Mouse (Mus musculus) neural tube, embryonic 11.5 days (tissue): ENCODE data around the gene Palld. TPM values are rescaled to one million over a fixed set of nuclear protein-coding genes. Genes with fewer than 3 reads are reported as not detected.
A peak's percentile ranks its signal among the peaks of the same experiment; 100 is the strongest.

ENCODE experiments used
- ATAC-seq: fragments of 200-750 bp; cut with Nextera tagmentation; 2 replicates; pipeline ENCODE4 v1.8.0; 2017; ENCODE audit warnings: moderate number of reproducible peaks, mild to moderate bottlenecking, moderate TSS enrichment, moderate library complexity; ENCODE audit not compliant: insufficient read depth, low FRiP score, low TSS enrichment
- DNase-seq: peaks from one replicate; pipeline ENCODE4 v3.0.0-alpha.2; 2015; ENCODE audit warnings: low spot score
- H3K27ac ChIP-seq: fragments of 300-500 bp; sonication (generic); 2 replicates; pipeline ENCODE4 v1.5.1; 2014; ENCODE audit warnings: low read depth, mild to moderate bottlenecking, low read length
- H3K27me3 ChIP-seq: fragments of 300-500 bp; sonication (generic); 2 replicates; pipeline ENCODE4 v1.6.1; 2014; ENCODE audit warnings: mild to moderate bottlenecking, low read length, mixed read lengths; ENCODE audit not compliant: control insufficient read depth, insufficient read depth
- H3K36me3 ChIP-seq: fragments of 300-500 bp; sonication (generic); 2 replicates; pipeline ENCODE4 v1.6.1; 2014; ENCODE audit warnings: mild to moderate bottlenecking, low read length, moderate library complexity, mixed read lengths; ENCODE audit not compliant: control insufficient read depth, insufficient read depth
- H3K4me1 ChIP-seq: fragments of 300-500 bp; sonication (generic); 2 replicates; pipeline ENCODE4 v1.6.1; 2014; ENCODE audit warnings: low read length, mixed read lengths; ENCODE audit not compliant: control insufficient read depth, insufficient read depth
- H3K4me2 ChIP-seq: fragments of 300-500 bp; sonication (generic); 2 replicates; pipeline ENCODE4 v1.6.1; 2014; ENCODE audit warnings: low read depth, mild to moderate bottlenecking, moderate library complexity
- H3K4me3 ChIP-seq: fragments of 300-500 bp; sonication (generic); 2 replicates; pipeline ENCODE4 v1.5.1; 2014; ENCODE audit warnings: low read depth, low read length
- H3K9ac ChIP-seq: fragments of 300-500 bp; sonication (generic); 2 replicates; pipeline ENCODE4 v1.6.1; 2014; ENCODE audit warnings: mild to moderate bottlenecking, low read length
- H3K9me3 ChIP-seq: fragments of 300-500 bp; sonication (generic); 2 replicates; pipeline ENCODE4 v1.6.1; 2016; ENCODE audit warnings: low read length; ENCODE audit not compliant: control insufficient read depth
- WGBS: fragments of 180-500 bp; shearing (Covaris S2); extraction: QIAGEN DNeasy Blood & Tissue Kit; methylation state at CpG from one replicate; pipeline ENCODE4 v1.1.7; 2014; 5-methylcytosine and 5-hydroxymethylcytosine counted together
- polyA plus RNA-seq: library from polyadenylated mRNA; unstranded; fragments of >200 nt; fragmentation: Nextera tagmentation; extraction: Ambion mirVana; gene quantifications from 2 replicates; pipeline ENCODE4 v1.2.1, GENCODE M21; 2014

Palld gene
- polyA plus RNA-seq, 1 experiment from 2014 or later, result 54.7 TPM

DNA sequence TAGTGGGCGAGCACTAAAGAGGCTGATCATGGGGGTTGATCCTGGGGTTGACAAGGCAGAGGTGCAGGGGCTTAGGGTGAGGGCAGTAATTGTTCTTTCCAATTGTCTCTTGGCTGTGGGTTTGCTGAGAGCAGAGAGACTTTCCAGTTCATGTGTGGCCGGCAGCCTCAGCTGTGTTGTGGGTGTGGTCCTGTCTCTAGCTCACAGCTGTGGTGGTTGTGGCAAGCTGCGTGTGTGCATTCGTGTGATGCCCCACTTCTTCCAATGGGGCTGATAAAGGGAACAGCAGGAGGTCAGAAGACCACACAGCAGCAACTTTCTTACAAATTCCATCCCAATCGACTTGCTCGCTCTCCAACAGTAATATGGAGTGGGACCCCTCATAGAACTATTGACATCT, 373.8 kb downstream of the Palld start:
- H3K4me2 ChIP-seq, result no peak overlapping the region
- no peaks in the 10 kb centered on the region; the same call in 1 of the 2 replicates for H3K36me3 ChIP-seq
- 79% methylated on average over 6 of the region's 6 CpGs for WGBS
- no peaks in the 10 kb centered on the region for H3K27me3 ChIP-seq
- no peak overlapping the region for H3K27ac ChIP-seq
- no peak for DNase-seq
- no peaks in the 10 kb centered on the region for H3K9me3 ChIP-seq
- no peak overlapping the region for H3K9ac ChIP-seq
- no peak overlapping the region for H3K4me3 ChIP-seq
- no peaks in the 10 kb centered on the region for H3K4me1 ChIP-seq
- no peak for ATAC-seq

DNA sequence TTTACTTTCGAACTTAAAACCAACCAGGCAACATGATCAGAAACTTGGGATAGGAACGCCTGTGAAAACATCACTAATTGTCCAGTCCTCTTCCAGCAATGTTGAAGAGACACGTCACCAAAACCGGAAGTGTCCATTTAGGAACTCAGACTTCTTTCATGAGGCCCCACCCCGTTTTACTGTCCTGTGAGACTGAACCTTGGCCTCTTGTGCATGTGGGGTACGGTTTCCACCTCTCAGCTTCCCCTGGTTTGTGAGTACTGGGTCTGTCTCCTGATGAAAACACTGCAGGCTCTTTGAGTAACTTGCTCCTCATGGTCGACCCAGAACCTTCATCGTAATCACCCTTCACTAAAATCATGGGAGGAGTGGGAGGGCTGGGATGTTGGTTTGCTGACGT, 374.3 kb downstream of the Palld start:
- no peak for ATAC-seq
- Histone ChIP-seq H3K9ac (no peak overlapping the region), H3K27ac (no peak overlapping the region), H3K4me1 (no peaks in the 10 kb centered on the region), H3K36me3 (no peaks in the 10 kb centered on the region; the same call in 1 of the 2 replicates), H3K27me3 (no peaks in the 10 kb centered on the region), H3K4me2 (no peak overlapping the region), H3K9me3 (no peaks in the 10 kb centered on the region), H3K4me3 (no peak overlapping the region)
- DNase-seq, result no peak
- 93% methylated on average over 9 of the region's 9 CpGs for whole genome bisulfite sequencing

DNA sequence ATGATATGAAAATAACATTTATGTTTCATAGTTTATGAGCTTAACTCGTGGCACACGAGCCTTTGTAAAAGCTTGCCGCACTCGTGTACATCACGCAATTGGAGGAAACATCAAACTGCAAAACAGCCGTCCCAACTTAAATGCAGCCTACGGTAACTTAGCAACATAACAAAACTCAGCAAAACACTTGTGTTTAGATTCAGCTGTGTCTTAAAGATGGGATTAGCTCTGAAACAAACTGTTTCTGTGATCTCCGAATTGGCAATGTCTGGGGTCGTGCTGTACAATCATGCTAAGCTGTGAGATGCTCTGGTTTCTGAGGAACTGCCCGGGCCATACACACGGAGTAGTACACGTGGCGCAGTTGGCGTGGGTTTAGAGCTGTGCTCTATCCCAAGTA, 375.5 kb downstream of the Palld start:
- ATAC-seq, result no peak
- Histone ChIP-seq H3K36me3 (no peaks in the 10 kb centered on the region; the same call in 1 of the 2 replicates), H3K9me3 (no peaks in the 10 kb centered on the region), H3K27me3 (no peaks in the 10 kb centered on the region), H3K9ac (no peak overlapping the region), H3K4me2 (no peak overlapping the region), H3K4me3 (no peak overlapping the region), H3K4me1 (no peaks in the 10 kb centered on the region), H3K27ac (no peak overlapping the region)
- WGBS, result 95% methylated on average over 14 of the region's 14 CpGs
- DNase-seq, result no peak

DNA sequence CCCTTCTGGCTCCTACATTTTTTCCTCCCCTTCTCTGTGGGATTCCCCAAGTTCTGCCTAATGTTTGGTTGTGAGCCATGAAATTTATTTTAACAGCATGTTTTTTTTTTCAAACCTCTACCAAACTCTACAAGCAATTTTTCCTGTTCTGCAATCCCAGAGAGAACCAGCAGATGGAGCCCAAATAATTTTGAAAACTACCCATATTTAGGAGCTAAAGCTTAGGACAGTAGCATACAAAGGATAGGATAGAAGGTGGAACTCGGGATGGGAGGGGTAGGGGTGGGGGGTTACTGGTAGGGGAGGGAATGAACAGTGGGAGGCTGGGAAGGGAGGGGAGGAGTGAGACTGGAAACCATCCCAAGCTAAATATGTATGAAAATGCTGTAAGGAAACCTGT, 380.4 kb downstream of the Palld start:
- Histone ChIP-seq H3K4me3 (no peak overlapping the region), H3K36me3 (no peaks in the 10 kb centered on the region; the same call in 1 of the 2 replicates), H3K27me3 (no peaks in the 10 kb centered on the region), H3K4me2 (no peak overlapping the region), H3K4me1 (no peaks in the 10 kb centered on the region), H3K9ac (no peak overlapping the region), H3K27ac (no peak overlapping the region), H3K9me3 (no peaks in the 10 kb centered on the region)
- peak; percentile 24 for DNase-seq
- 6% methylated on average over 1 of the region's 1 CpGs for WGBS
- no peak for ATAC-seq

DNA sequence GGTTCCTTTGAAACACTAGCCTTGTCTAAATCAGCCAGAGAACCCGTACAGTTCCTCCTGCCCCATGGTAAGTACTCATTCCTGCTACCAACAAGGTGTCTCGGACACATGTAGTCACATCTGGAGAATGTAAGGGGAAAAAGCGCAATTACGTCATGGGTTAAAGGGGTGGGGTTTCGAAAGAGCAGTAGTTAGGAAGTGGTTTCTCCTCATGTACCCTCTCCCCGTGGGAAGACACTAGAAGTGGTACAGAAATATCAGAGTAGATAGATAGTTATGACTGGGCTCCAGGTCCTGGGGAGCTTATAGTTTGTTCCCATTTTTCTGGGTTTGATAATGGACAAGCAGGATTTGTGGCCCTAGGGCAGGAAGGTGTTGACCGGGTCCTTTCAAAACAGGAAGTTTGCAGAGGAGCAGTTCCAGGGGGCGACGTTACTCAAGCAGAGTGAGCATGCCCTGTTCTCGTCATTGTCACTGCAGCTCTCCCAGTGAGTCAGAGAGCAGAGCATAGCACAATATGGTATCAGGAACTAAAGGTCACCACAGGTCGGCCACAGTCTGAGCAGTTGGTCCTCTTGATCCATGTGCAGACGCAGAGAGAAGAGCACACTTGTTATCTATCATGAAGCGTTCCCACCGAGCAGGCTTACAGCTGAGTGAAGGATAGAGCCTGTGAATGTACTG, 384.8 kb downstream of the Palld start:
- DNase-seq, result peak; percentile 17
- no peak for ATAC-seq
- Histone ChIP-seq H3K4me1 (peaks cover 5% of the 10 kb centered on the region; the same call in 1 of the 2 replicates), H3K36me3 (peaks cover 3% of the 10 kb centered on the region; the same call in 1 of the 2 replicates), H3K27me3 (no peaks in the 10 kb centered on the region), H3K9ac (no peak overlapping the region), H3K4me3 (no peak overlapping the region), H3K9me3 (no peaks in the 10 kb centered on the region), H3K27ac (0 out of 2 replicates have a peak overlapping the region, but pooled peaks have one; percentile 39), H3K4me2 (no peak overlapping the region)
- WGBS, result 75% methylated on average over 14 of the region's 14 CpGs

DNA sequence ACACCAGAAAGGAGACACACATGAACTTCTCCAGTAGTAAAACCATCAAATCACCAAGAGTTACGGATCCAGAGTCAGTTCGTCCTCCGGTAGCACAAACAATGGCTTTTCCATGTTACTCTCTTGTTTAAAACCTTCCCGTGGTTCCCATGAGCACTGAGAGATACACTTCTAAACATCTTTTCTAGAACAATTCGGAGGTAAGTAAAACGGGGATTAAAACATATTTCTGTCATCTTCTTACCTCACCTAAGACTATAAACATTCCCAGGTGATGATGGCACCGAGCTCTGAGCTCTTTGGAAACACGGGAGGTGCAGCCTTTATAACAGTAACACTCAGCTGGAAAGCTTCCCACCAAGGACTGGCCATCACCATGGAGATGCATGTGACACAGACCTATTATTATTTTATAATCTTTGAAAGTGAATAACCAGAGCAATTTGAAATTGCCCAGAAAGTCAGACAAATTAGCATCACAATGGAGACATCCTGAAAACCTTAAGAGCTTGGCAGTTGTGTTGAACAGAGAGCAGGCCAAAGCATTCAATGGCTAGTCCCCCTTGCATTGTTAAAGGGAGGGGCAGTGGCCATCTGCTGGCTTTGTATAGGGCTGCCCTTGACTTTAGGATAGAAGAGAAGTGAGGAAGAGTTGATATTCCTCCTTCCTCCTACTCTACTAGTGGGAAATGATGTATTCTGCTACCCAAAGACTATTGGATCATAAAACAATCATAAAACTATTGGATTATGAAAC, 385.6 kb downstream of the Palld start:
- Histone ChIP-seq H3K36me3 (peaks cover 3% of the 10 kb centered on the region; the same call in 1 of the 2 replicates), H3K27me3 (no peaks in the 10 kb centered on the region), H3K9me3 (no peaks in the 10 kb centered on the region), H3K27ac (peak overlapping the region; percentile 65; the same call in 1 of the 2 replicates), H3K4me1 (peaks cover 5% of the 10 kb centered on the region; the same call in 1 of the 2 replicates), H3K4me3 (no peak overlapping the region), H3K9ac (no peak overlapping the region), H3K4me2 (0 out of 2 replicates have a peak overlapping the region, but pooled peaks have one; percentile 5)
- DNase-seq, result peak; percentile 19
- ATAC-seq, result 0 out of 2 replicates have a peak, but pooled peaks have one; percentile 36
- WGBS, result 63% methylated on average over 8 of the region's 8 CpGs

DNA sequence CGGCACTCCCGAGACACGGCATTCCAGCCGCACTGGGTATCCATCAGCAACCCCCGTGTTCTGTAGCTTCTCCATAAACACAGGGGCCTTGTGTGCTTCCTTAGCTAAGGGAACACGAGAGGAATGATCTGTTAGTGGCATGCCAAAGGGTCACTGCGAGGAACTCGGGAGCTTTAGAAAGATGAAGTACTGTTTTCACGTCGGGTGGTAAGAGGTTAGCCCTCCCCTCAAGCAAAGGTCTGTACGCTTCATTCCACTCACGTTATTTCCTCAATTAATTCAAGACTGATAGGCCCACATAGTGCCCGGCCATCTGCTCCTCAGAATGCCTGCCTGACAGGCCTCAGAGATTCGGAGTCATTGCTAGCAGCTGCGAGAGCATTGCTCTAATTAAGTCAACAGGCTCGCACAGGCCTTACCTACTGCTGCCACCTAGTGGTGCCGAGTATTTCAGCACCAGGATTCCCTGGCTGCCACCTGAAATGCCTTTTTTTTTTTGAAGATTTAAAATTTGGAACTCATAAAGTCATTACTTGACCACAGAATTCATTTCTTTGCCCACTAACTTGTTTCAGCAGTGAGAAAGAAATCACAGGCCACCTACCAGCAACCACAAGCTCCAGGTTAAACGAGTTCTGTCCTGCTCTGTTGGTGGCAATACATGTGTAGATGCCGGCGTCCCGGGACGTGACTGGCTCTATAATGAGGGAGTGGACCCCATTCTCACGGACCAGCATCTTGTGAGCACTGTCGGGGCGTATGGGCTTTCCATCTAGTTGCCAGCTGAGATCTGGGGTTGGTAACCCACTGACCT, 386.4 kb downstream of the Palld start:
- Histone ChIP-seq H3K9me3 (no peaks in the 10 kb centered on the region), H3K9ac (no peak overlapping the region; the same call in 1 of the 2 replicates), H3K4me2 (0 out of 2 replicates have a peak overlapping the region, but pooled peaks have one; percentile 5), H3K27ac (peak overlapping the region; percentile 87), H3K36me3 (peaks cover 3% of the 10 kb centered on the region; the same call in 1 of the 2 replicates), H3K4me3 (no peak overlapping the region), H3K4me1 (peaks cover 5% of the 10 kb centered on the region; the same call in 1 of the 2 replicates), H3K27me3 (no peaks in the 10 kb centered on the region)
- peak; percentile 88 for ATAC-seq
- whole genome bisulfite sequencing, result 40% methylated on average over 25 of the region's 25 CpGs
- peak; percentile 86 for DNase-seq
